Mouse (Mus musculus) thymus, adult 2 months (tissue): ENCODE measurements around the gene Gm5737. TPM values are rescaled to one million over a fixed set of nuclear protein-coding genes. Genes with fewer than 3 reads are reported as not detected.

Source experiments
- DNase-seq: peaks from one replicate; pipeline ENCODE4 v3.0.0; 2021
- H3K27ac ChIP-seq: fragments of 200-500 bp; 2 replicates; pipeline ENCODE4 v1.5.1; 2012; ENCODE audit warnings: low read length, control low read depth; ENCODE audit not compliant: control insufficient read depth, insufficient read depth
- H3K27me3 ChIP-seq: fragments of 200-500 bp; 2 replicates; pipeline ENCODE4 v1.6.1; 2012; ENCODE audit warnings: mild to moderate bottlenecking, low read length, moderate library complexity, mixed read lengths; ENCODE audit not compliant: control insufficient read depth, insufficient read depth
- H3K36me3 ChIP-seq: fragments of 200-500 bp; 2 replicates; pipeline ENCODE4 v1.6.1; 2012; ENCODE audit warnings: mild to moderate bottlenecking, low read length, moderate library complexity; ENCODE audit not compliant: control insufficient read depth, insufficient read depth
- H3K4me1 ChIP-seq: fragments of 200-500 bp; replicated peaks from 2 replicates; pipeline ENCODE4 v1.6.1; 2012; ENCODE audit warnings: low read length; ENCODE audit not compliant: control insufficient read depth, insufficient read depth
- H3K4me3 ChIP-seq: fragments of 200-500 bp; 2 replicates; pipeline ENCODE4 v1.5.1; 2012; ENCODE audit warnings: mild to moderate bottlenecking, low read length, control low read depth, moderate library complexity; ENCODE audit not compliant: control insufficient read depth, insufficient read depth
- CTCF ChIP-seq: fragments of 200-500 bp; IDR thresholded peaks from 2 replicates; pipeline ENCODE4 v1.5.1; 2012; ENCODE audit warnings: mild to moderate bottlenecking, control low read depth, low read length, moderate library complexity, borderline replicate concordance; ENCODE audit not compliant: control insufficient read depth, poor library complexity, insufficient read depth; ENCODE audit errors: extremely low read depth
- POLR2A ChIP-seq: fragments of 200-500 bp; IDR thresholded peaks from 2 replicates; pipeline ENCODE4 v1.6.1; 2012; ENCODE audit warnings: mild to moderate bottlenecking, low read length, control low read depth, moderate library complexity; ENCODE audit not compliant: control insufficient read depth, poor library complexity, insufficient read depth; ENCODE audit errors: extremely low read depth
- WGBS: fragments of 180-500 bp; shearing (Covaris S2); methylation state at CpG from one replicate; pipeline ENCODE4 v1.1.7; 2018; 5-methylcytosine and 5-hydroxymethylcytosine counted together
- polyA plus RNA-seq: library from polyadenylated mRNA; depleted of rRNA; stranded (reverse); fragments of >200 nt; gene quantifications from 2 replicates; pipeline ENCODE4 v1.2.3, GENCODE M21; 2012

Gm5737 gene
- polyA plus RNA-seq, 1 experiment, result 0.08 TPM

DNA sequence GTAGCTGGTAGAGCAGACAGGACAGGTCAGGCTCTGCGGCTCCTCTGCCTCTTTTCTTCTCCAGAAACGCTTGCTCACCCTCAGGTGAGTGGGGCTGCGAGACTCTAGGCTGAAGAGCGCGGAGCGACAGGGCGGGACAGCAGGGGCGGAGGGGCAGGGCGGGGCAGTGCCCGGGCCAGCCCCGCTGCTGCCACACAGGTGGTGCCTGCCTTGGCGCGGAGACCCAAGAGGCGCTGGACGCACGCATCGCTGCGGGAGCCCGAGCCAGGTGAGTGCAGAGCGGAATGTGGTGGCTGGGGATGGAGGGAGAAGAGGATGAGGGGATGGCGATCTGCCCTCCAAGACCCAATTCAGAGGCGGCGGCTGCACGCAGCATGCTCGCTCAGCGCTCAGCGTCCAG, 2.5 kb upstream of the Gm5737 start:
- no peak overlapping the region for H3K27ac ChIP-seq
- no peak for DNase-seq
- no peak overlapping the region for H3K4me3 ChIP-seq
- TF ChIP-seq POLR2A (no peak), CTCF (no peak)
- no peaks in the 10 kb centered on the region for H3K4me1 ChIP-seq
- H3K27me3 ChIP-seq, result no peaks in the 10 kb centered on the region; the same call in 1 of the 2 replicates
- 18% methylated on average over 27 of the region's 27 CpGs for WGBS
- no peaks in the 10 kb centered on the region for H3K36me3 ChIP-seq

DNA sequence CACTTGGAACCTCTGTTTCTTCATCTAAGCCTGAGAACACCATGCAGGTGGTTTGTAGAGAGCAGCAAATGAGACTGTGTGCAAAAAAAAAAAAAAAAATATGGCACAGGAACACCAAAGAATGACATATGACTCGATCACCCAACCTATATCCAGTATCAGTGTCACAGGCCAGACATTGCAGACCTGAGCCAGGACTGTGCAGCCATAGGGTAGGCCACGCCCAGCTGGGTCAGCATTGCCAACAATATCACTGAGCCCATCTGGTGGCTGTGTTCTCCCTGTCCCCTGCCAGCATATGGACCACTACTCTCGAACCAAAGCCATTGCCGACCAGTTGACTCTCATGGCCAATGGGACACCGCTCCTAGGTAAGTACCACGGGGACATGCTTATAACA, 5.4 kb downstream of the Gm5737 start:
- Histone ChIP-seq H3K4me1 (no peaks in the 10 kb centered on the region), H3K4me3 (no peak overlapping the region), H3K27ac (no peak overlapping the region), H3K27me3 (no peaks in the 10 kb centered on the region), H3K36me3 (no peaks in the 10 kb centered on the region)
- WGBS, result 95% methylated on average over 6 of the region's 6 CpGs
- TF ChIP-seq CTCF (no peak), POLR2A (no peak)
- DNase-seq, result no peak

DNA sequence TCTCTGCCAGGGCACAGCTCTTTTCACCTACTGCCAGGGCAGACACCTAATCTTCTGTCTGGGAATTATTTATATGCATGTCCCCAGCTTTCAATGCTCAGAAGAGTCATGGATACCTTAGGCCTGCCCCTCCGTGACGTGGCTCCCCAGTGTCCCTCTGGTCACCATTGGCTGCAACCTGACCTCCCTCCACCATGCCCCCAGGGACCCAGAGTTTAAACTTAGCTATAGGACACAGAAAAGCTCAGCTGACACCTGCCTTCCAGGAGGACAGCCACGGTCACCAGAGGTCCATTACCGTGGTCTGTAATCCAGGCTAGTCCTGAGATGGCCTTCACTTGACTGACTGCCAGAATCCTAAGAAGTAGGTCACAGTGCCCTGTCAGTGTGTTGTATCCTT, 7.2 kb downstream of the Gm5737 start:
- TF ChIP-seq POLR2A, result no peak
- no peak for TF ChIP-seq CTCF
- Histone ChIP-seq H3K36me3 (no peaks in the 10 kb centered on the region), H3K27ac (no peak overlapping the region), H3K27me3 (no peaks in the 10 kb centered on the region), H3K4me3 (no peak overlapping the region), H3K4me1 (no peaks in the 10 kb centered on the region)
- DNase-seq, result no peak
- WGBS, result over 99% methylated on average over 4 of the region's 4 CpGs

DNA sequence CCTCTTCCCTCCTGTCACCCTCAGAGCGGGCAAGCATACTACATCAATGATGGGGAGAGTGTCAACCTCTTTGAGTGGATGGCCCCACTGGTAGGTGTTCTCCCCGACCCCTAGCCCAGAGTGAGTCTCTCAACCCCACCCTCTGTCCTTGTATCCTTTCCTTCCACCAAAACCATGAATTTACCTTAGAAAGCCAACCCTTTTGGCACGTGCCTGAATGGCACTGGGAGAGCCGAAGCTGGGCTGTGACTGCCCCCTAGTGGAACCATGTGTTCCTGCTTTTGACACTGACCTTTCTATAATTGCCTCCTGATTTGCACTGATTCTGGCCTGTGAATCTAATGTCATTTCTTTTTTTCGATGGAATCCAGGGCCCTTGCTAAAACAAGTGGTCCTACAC, 11.1 kb downstream of the Gm5737 start:
- WGBS, result 20% methylated on average over 5 of the region's 5 CpGs
- Histone ChIP-seq H3K27ac (no peak overlapping the region), H3K36me3 (no peaks in the 10 kb centered on the region), H3K27me3 (no peaks in the 10 kb centered on the region), H3K4me1 (no peaks in the 10 kb centered on the region), H3K4me3 (no peak overlapping the region)
- no peak for TF ChIP-seq POLR2A
- TF ChIP-seq CTCF, result peak; percentile 58; the same call in 1 of the 2 replicates
- peak; percentile 62 for DNase-seq

DNA sequence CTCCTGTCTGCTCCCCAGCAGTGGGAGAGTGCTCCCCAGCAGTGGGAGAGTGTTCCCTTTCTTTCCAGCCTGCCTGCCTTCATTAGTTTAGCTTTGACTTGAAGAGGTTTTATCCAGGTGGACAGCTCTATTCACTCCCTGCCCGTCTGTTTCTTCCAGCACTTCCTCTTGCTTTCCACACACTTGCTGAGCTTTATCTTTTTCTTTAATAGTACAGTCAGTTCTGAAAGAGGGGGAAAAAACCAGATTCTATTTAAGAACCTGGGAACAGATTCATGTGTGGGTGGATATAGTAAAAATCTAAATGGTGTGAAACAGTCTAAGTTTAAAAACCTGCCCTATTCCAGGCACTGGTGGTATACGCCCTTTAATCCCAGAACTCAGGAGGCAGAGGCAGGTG, 12.9 kb downstream of the Gm5737 start:
- no peak for TF ChIP-seq CTCF
- no peak for TF ChIP-seq POLR2A
- Histone ChIP-seq H3K36me3 (no peaks in the 10 kb centered on the region), H3K4me1 (peaks cover under 1% of the 10 kb centered on the region; the same call in 1 of the 2 replicates), H3K27me3 (no peaks in the 10 kb centered on the region; the same call in 1 of the 2 replicates), H3K27ac (no peak overlapping the region), H3K4me3 (no peak overlapping the region)
- no peak for DNase-seq
- WGBS, result 73% methylated on average over 2 of the region's 2 CpGs

DNA sequence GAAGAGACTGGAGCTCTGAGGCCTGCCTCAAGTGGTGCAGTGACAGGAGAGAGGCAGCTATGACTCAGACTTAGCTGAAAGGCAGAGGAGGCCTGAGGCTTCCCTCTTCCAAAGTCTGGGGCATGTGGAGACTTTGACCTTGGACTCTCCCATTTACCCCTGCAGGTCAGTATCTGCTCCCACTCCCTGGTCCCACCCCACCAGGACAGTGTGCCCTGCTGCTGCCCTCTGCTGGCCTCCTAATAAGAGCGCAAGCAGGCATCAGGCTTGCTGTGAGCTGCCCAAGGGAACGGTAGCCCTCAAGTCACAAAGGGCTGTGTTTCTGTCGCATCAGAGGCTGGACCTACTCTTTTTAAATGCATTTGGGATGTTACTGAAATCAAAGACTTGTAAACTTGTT, 14.2 kb downstream of the Gm5737 start:
- H3K4me1 ChIP-seq, result peaks cover 9% of the 10 kb centered on the region
- H3K27me3 ChIP-seq, result no peaks in the 10 kb centered on the region; the same call in 1 of the 2 replicates
- 30% methylated on average over 3 of the region's 3 CpGs for WGBS
- no peak overlapping the region for H3K4me3 ChIP-seq
- no peak overlapping the region for H3K27ac ChIP-seq
- H3K36me3 ChIP-seq, result no peaks in the 10 kb centered on the region
- no peak for TF ChIP-seq POLR2A
- peak; percentile 80 for TF ChIP-seq CTCF
- DNase-seq, result peak; percentile 39
